Mouse (Mus musculus): ENCODE results near the gene AI464131.
"Not testable (repeated sequence)": the region's sequence is repeated elsewhere in the genome, so short reads cannot be mapped to it uniquely, and the experiment has no call there.

AI464131 gene

DNA sequence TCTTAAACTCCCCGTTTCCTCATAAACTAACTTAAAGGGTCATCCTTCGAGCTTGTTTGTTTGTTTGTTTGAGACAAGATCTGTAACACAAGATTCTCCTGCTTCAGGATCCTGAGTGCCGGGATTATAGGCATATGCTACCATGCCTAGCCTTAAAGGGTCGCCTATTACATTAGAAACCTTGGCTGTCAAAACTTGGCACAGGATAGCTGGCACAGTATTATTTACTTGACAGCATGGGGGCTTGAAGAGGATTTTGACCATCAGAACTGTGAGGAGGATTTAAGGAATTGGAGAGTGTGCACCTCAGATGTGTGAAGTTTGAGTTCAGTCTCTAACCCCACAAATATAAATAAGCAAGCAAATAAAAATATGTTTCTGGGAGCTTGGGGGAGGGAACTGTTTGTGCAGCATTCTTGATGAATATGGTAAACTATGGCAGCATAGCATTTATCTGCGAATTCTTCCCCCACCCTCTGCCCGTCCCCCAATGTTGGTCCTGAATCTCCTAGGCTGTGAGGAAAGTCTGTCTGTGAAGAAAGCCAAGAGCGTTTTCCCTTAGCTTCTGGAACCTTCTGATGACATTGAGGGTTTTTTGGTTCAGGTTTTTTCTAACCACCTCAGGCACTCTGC lies 32.7 kb downstream of the AI464131 start:
- DNase-seq (ENCODE audit: low spot score) = no peak

DNA sequence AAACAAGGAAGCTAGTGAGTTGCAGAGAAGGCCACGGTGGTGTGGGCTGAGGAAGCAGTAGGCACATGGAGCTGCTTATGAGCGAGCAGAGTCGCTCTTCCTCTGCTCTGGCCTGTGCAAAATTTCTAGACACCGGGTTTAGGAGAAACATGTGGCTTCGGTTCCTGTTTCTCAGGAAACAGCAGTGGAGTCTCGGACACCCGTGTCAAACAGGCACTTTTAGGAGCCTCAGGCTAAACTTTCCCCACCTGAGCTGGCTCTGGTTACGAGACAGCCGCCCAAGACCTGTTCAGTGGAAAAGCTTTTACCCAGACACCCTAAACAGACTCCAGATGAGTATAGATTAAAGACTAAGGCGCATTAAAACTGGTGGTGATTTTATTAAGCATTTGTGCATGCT lies 33.7 kb downstream of the AI464131 start:
- DNase-seq (ENCODE audit: low spot score) = no peak

DNA sequence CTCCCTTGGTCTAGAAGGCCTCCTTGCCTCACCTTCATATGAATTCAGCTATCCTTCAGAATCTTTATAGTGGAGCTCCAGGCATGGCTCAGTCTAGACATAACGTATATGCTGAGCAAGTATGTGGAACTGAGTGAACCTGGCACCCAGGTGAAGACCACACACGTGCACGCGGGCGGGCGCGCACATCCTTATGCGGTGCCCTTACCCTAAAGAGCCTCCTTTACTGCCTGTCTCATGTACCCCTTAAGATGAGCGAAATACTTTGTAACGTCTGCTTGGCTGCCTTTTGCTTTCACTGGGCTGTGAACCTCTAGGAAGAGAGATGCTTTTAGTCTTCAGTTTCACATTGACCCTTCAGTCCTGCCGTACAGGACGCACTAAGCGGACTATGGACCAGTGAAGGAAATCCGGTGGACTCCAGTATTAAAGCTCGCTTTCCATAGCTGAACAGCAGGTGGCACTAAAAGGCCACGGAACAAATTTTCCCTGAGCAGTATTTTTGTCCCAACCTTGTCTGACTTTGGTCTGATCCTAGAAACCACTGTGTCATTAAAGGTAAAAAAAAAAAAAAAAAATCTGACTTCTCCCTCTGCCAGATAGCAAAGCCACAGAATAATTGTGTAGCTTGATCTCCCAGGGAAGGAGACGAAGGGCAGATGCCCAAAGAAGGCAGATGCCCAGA lies 34.3 kb downstream of the AI464131 start:
- peak; percentile 34 for DNase-seq (ENCODE audit: low spot score)

DNA sequence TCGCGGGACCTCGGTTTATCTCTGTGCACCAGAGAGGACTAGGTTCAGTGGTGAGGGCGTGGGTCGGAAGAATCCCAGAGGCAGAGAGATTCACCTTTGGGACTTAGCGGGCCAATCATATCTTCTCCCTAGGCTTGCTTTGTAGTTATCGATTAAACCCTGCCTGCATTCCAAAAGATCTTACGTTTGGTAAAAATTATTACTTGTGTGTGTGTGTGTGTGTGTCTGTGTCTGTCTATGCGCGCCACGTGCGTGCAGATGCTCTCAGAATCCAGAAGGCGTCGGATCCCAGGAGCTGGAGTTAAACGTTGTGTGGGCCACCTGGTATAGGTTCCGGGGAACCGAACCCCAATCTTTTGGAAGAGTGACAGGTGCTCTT lies 37.6 kb downstream of the AI464131 start:
- no peak for DNase-seq (ENCODE audit: low spot score)

DNA sequence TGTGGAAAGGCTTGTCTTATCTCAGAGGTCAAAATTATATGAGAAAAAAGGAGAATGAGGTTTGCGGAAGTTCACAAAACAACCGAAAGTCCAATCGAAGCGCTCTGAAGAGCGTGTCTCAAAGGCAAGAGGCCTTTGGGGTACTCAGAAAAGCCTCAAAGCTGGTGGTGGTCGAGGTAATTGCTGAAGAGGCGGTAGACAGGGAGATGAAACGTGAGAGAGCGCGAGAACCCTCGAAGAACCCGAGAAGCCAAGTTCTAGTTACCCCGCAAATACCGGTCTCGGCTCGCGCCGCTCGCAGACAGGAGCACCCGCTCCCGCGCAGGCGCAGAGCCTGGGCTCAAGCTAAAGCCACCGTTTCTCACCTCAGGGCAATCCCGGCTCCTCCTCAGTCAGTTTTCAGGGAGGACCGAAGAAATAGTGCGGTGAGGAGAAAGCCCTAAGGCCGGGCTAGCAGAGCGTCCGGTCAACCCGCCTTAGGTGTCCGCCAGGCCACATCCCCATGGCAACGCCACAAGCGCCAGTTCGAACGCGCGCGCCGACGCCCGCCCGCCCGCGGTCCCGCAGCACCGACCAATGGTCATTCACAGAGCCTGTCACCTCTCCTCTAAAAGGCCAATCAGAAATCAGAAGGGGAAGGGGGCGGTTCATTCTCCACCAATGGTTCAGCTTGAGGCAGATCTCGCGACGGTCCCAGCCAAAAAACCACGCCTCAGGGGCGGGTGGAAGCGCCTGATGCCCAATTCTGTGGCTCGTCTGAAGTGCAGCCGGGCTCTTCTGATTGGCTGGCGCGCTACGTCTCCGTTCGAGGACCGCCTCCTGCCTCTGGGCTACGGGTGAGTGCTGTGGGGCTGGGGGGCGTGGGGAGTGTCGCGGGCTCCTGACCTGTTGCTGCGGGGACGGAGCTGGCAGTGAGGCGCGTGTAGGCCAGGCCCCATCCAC lies 38.3 kb downstream of the AI464131 start, which contains the start of the genes Kif24 and Nudt2:
Gene Kif24 (minus strand): TSS at position 543 of the 942 bp plus-strand sequence.
Gene Nudt2 (plus strand): TSS at position 807 of the 942 bp plus-strand sequence.
- peak; percentile 86 for DNase-seq (ENCODE audit: low spot score)

DNA sequence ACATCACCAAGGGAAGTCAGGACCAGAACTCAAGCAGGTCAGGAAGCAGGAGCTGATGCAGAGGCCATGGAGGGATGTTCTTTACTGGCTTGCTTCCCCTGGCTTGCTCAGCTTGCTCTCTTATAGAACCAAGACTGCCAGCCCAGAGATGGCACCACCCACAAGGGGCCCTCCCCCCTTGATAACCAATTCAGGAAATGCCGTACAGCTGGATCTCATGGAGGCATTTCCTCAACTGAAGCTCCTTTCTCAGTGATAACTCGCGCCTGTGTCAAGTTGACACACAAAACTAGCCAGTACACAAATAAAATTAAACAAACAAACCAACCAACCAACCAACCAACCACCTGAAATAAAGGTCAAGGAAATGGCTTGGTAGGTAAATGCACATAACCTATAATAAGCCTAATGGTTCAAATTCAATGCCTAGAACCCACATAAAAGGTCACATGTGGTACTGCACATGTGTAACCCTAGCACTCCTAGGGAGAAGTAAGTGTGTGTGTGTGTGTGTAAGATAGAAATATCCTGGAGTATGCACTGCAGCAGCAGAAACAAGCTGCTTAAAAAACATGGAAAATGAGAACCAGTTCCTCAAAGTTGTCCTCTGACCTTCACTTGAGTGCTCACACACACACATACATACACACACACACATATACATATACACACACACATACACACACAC lies 39.7 kb downstream of the AI464131 start:
- DNase-seq (ENCODE audit: low spot score) = not testable (repeated sequence)

DNA sequence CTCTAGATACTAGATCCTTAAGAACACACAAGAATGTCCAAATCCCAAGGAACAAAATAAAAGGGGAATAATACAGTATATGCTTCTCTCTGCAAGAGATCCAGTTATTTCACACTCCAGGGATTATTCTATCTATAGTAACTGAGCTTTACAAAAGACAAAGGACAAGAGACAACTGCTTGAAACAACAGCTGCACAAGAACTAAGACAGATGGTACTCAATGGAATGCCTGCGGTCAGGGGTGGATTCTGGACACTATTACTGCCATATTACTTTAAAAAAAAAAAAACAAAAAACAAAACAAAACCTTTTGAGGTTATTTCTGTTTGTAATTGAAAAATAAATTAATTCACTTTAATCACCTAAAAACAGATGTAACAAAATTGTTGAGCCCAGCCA lies 42.2 kb downstream of the AI464131 start:
- no peak for DNase-seq (ENCODE audit: low spot score)

DNA sequence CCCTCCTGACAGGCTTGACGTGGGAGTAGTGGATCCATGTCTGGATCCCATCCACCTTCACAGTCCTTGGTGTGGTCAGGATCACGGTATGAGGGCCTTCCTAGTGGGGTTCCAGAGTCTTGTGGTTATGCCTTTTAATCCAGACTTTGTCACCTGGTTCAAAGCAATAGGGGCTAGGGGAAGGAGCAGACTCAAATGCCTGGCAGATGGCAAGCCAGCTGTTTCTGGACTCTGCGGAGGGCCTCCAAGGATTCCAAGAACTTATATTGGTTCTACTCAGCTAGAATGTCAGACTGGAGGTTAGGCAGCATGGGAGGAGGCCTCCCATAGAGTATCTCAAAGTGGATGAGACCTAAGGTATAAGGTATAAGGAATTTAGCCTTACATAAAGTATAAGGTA lies 55.3 kb downstream of the AI464131 start:
- DNase-seq (ENCODE audit: low spot score) = no peak
